Mouse (Mus musculus) heart, embryonic 11.5 days (tissue): Measurements from ENCODE around the gene Fam169b. TPM values are rescaled to one million over a fixed set of nuclear protein-coding genes. Genes with fewer than 3 reads are reported as not detected.

Experiments
- ATAC-seq: fragments of 200-750 bp; cut with Nextera tagmentation; replicated peaks from 2 replicates; pipeline ENCODE4 v1.8.0; 2017; ENCODE audit warnings: moderate library complexity; ENCODE audit not compliant: insufficient number of reproducible peaks, low FRiP score, low TSS enrichment
- H3K27ac ChIP-seq: fragments of 300-500 bp; sonication (generic); 2 replicates; pipeline ENCODE4 v1.5.1; 2014; ENCODE audit warnings: mild to moderate bottlenecking, low read depth, low read length
- H3K27me3 ChIP-seq: fragments of 300-500 bp; sonication (generic); 2 replicates; pipeline ENCODE4 v1.6.1; 2014; ENCODE audit warnings: mild to moderate bottlenecking, low read length, mixed read lengths; ENCODE audit not compliant: control insufficient read depth, insufficient read depth
- H3K36me3 ChIP-seq: fragments of 300-500 bp; sonication (generic); 2 replicates; pipeline ENCODE4 v1.6.1; 2014; ENCODE audit warnings: mild to moderate bottlenecking, low read length, moderate library complexity, mixed read lengths; ENCODE audit not compliant: control insufficient read depth, insufficient read depth
- H3K4me1 ChIP-seq: fragments of 300-500 bp; sonication (generic); 2 replicates; pipeline ENCODE4 v1.6.1; 2014; ENCODE audit warnings: low read length; ENCODE audit not compliant: control insufficient read depth, insufficient read depth
- H3K4me2 ChIP-seq: fragments of 300-500 bp; sonication (generic); 2 replicates; pipeline ENCODE4 v1.6.1; 2014; ENCODE audit warnings: mild to moderate bottlenecking, moderate library complexity
- H3K4me3 ChIP-seq: fragments of 300-500 bp; sonication (generic); 2 replicates; pipeline ENCODE4 v1.5.1; 2014; ENCODE audit warnings: low read depth, low read length
- H3K9ac ChIP-seq: fragments of 300-500 bp; sonication (generic); 2 replicates; pipeline ENCODE4 v1.6.1; 2014; ENCODE audit warnings: mild to moderate bottlenecking, low read depth, low read length, moderate library complexity
- H3K9me3 ChIP-seq: fragments of 300-500 bp; sonication (generic); replicated peaks from 2 replicates; pipeline ENCODE4 v1.6.1; 2016; ENCODE audit warnings: low read length; ENCODE audit not compliant: control insufficient read depth
- WGBS: fragments of 180-500 bp; shearing (Covaris S2); extraction: QIAGEN DNeasy Blood & Tissue Kit; methylation state at CpG from one replicate; pipeline ENCODE4 v1.1.7; 2014; ENCODE audit not compliant: insufficient replicate concordance; 5-methylcytosine and 5-hydroxymethylcytosine counted together
- polyA plus RNA-seq: library from polyadenylated mRNA; unstranded; fragments of >200 nt; fragmentation: Nextera tagmentation; extraction: Ambion mirVana; gene quantifications from 2 replicates; pipeline ENCODE4 v1.2.1, GENCODE M21; 2014

Gene Fam169b
- polyA plus RNA-seq, 1 experiment from 2014 or later, result 0.14 TPM

- peak overlapping the region; percentile 19 for H3K4me2 ChIP-seq
- H3K9ac ChIP-seq, result no peak overlapping the region
- WGBS, result 38% methylated on average over 17 of the region's 17 CpGs
Measured at GRCm38 (mm10) chr7:68258326-68259150, 15.1 kb upstream of the Fam169b start.

GRCm38 (mm10) chr7:68259523-68260081 is 14.0 kb upstream of the Fam169b start:
- 50% methylated on average over 6 of the region's 6 CpGs for WGBS
- no peak overlapping the region for H3K4me3 ChIP-seq
- no peak overlapping the region for H3K9ac ChIP-seq
- H3K4me2 ChIP-seq, result no peak overlapping the region
- H3K27me3 ChIP-seq, result 0 out of 2 replicates have a peak, but pooled peaks cover 3% of the 10 kb centered on the region
- H3K9me3 ChIP-seq, result no peaks in the 10 kb centered on the region
- ATAC-seq, result no peak
- no peaks in the 10 kb centered on the region for H3K36me3 ChIP-seq
- H3K27ac ChIP-seq, result no peak overlapping the region
- peaks cover 23% of the 10 kb centered on the region for H3K4me1 ChIP-seq

More at GRCm38 (mm10) chr7:68258326-68259150, 15.1 kb upstream of the Fam169b start:
- ATAC-seq, result peak; percentile 84
- H3K27me3 ChIP-seq, result 0 out of 2 replicates have a peak, but pooled peaks cover 3% of the 10 kb centered on the region
- H3K27ac ChIP-seq, result peak overlapping the region; percentile 68
- no peaks in the 10 kb centered on the region for H3K9me3 ChIP-seq
- peaks cover 17% of the 10 kb centered on the region; the same call in 1 of the 2 replicates for H3K4me1 ChIP-seq
- no peak overlapping the region for H3K4me3 ChIP-seq
- no peaks in the 10 kb centered on the region for H3K36me3 ChIP-seq

GRCm38 (mm10) chr7:68262612-68263200 is 10.9 kb upstream of the Fam169b start:
- no peak for ATAC-seq
- H3K4me1 ChIP-seq, result peaks cover 21% of the 10 kb centered on the region

GRCm38 (mm10) chr7:68263346-68264027 is 10.2 kb upstream of the Fam169b start:
- peak; percentile 42; the same call in 1 of the 2 replicates for ATAC-seq

More at GRCm38 (mm10) chr7:68262612-68263200, 10.9 kb upstream of the Fam169b start:
- Histone ChIP-seq H3K4me3 (no peak overlapping the region), H3K27me3 (0 out of 2 replicates have a peak, but pooled peaks cover 7% of the 10 kb centered on the region), H3K4me2 (no peak overlapping the region), H3K9ac (no peak overlapping the region), H3K27ac (no peak overlapping the region), H3K9me3 (no peaks in the 10 kb centered on the region), H3K36me3 (no peaks in the 10 kb centered on the region)
- WGBS, result 63% methylated on average over 8 of the region's 8 CpGs

GRCm38 (mm10) chr7:68264028-68264453 is 9.6 kb upstream of the Fam169b start, which contains the start of gene Pgpep1l:
Gene Pgpep1l, minus strand, starts transcription at chr7:68264233.
- WGBS, result 4% methylated on average over 25 of the region's 25 CpGs
- Histone ChIP-seq H3K9ac (0 out of 2 replicates have a peak within 1 kb of the TSS, but pooled peaks have one; percentile 35), H3K4me2 (peak within 1 kb of the TSS; percentile 68), H3K4me3 (peak within 1 kb of the TSS; percentile 24), H3K27me3 (0 out of 2 replicates have a peak, but pooled peaks cover 7% of the 10 kb centered on the region), H3K9me3 (no peaks in the 10 kb centered on the region), H3K4me1 (peaks cover 8% of the 10 kb centered on the region), H3K36me3 (no peaks in the 10 kb centered on the region), H3K27ac (no peak within 1 kb of the TSS)
- peak; percentile 50; the same call in 1 of the 2 replicates for ATAC-seq

More at GRCm38 (mm10) chr7:68263346-68264027, 10.2 kb upstream of the Fam169b start:
- H3K9ac ChIP-seq, result 0 out of 2 replicates have a peak overlapping the region, but pooled peaks have one; percentile 35
- no peaks in the 10 kb centered on the region for H3K9me3 ChIP-seq
- H3K4me3 ChIP-seq, result peak overlapping the region; percentile 24
- peak overlapping the region; percentile 68 for H3K4me2 ChIP-seq
- no peaks in the 10 kb centered on the region for H3K36me3 ChIP-seq
- 0 out of 2 replicates have a peak, but pooled peaks cover 7% of the 10 kb centered on the region for H3K27me3 ChIP-seq
- 49% methylated on average over 8 of the region's 8 CpGs for WGBS
- H3K4me1 ChIP-seq, result peaks cover 14% of the 10 kb centered on the region
- H3K27ac ChIP-seq, result no peak overlapping the region

GRCm38 (mm10) chr7:68264531-68264930 is 9.1 kb upstream of the Fam169b start:
- no peak for ATAC-seq
- Histone ChIP-seq H3K9ac (no peak overlapping the region), H3K4me2 (peak overlapping the region; percentile 68), H3K27ac (no peak overlapping the region), H3K9me3 (no peaks in the 10 kb centered on the region), H3K4me1 (peaks cover 6% of the 10 kb centered on the region; the same call in 1 of the 2 replicates), H3K36me3 (no peaks in the 10 kb centered on the region), H3K27me3 (0 out of 2 replicates have a peak, but pooled peaks cover 7% of the 10 kb centered on the region), H3K4me3 (peak overlapping the region; percentile 24)
- WGBS, result 14% methylated on average over 14 of the region's 14 CpGs

- no peak for ATAC-seq
- Histone ChIP-seq H3K36me3 (no peaks in the 10 kb centered on the region), H3K4me3 (no peak overlapping the region), H3K9me3 (no peaks in the 10 kb centered on the region), H3K4me2 (no peak overlapping the region), H3K9ac (no peak overlapping the region), H3K27ac (no peak overlapping the region), H3K4me1 (peaks cover 6% of the 10 kb centered on the region; the same call in 1 of the 2 replicates), H3K27me3 (0 out of 2 replicates have a peak, but pooled peaks cover 7% of the 10 kb centered on the region)
- WGBS, result 32% methylated on average over 7 of the region's 7 CpGs
Measured at GRCm38 (mm10) chr7:68265391-68265790, 8.2 kb upstream of the Fam169b start.
